Mouse (Mus musculus): Measurements from ENCODE around the gene Rpa1.

Gene Rpa1

DNA sequence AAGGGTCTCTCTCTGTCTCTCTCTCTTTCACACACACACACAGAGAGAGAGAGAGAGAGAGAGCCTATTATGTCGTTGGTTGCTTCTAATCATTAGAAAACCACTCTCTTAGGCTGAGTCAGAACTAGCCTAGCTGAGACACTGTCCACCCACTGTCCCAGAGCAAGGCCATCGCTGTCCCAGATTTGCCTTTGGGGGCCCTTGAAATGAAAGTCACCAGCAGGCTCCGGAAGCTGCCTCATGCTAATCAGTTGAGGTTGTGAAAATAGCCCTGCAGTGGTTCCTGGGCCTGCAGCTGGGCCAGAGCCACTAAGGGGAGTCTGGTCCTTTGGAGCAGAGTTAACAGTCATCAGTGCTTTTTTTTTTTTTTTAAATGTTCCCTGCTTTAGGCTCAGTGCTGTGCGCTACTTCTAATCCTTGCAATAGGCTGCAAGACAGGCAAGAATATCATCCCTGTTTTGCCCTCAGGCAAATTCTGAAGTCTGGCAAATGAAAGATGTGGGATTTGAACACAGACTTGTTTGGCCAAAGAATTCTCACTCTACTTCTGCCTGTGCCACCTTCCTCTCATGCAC is 62.1 kb downstream of the Rpa1 start:
- 52% methylated on average over 4 of the region's 4 CpGs for WGBS

DNA sequence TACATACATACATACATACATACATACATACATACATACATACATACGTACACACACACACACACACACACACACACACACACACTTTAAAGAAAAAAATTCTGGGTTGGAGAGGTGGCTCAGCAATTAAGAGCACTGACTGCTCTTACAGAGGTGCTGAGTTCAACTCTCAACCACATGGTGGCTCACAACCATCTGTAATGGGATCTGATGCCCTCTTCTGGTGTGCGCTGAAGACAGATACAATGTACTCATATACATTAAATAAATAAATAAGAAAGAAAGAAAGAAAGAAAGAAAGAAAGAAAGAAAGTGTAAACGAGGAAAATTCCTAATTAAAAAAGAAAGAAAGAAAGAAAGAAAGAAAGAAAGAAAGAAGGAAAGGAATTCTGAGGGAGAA is 64.3 kb downstream of the Rpa1 start:
- 85% methylated on average over 3 of the region's 3 CpGs for WGBS

- 45% methylated on average over 13 of the region's 13 CpGs for WGBS
Observed at GRCm38 (mm10) chr11:75282496-75283120, 65.5 kb downstream of the Rpa1 start.

DNA sequence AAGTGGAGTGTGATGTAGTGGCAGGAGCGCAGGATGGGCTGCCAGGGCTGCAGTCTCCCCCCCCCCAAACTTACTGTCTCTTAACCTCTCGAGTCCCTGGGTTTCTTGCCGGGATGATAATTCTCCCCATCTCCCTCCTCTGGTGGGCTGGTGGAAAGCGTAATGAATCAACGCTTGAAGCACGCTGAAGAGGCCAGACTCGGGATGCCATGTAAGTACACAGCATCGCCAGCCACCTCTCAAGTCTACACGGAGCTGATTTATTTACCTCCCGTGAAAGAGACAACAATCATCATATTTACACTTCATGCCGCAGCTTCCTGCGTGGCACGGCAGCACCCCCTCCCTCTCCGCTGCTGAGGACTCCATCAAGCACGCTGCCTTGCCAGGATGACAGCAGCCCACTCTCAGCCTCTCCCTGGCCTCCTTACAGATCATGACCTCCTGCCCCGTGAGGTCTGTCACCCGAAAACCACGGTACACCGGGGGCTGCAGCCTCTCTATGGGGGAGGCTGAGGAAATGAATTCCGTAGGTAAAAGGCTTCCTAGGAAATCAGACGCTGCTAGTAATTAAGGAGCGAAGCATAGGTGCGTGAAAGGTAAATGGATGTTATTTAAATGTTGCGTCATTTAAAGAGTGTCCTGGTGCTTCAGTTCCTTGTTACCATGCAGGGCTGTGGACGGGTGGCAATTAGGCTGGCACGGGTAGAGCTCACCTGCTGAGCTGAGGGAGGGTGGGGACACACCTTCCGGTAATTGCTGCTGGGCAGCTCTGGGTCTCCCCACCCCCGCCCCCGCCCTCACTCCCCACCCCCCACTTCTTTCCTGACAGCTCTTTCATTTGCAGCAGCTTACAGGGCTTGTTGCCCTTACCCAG is 66.5 kb downstream of the Rpa1 start:
- WGBS, result 28% methylated on average over 29 of the region's 29 CpGs

- WGBS, result 59% methylated on average over 5 of the region's 5 CpGs
Observed at GRCm38 (mm10) chr11:75280435-75281001, 67.6 kb downstream of the Rpa1 start.

- WGBS, result 45% methylated on average over 5 of the region's 5 CpGs
Observed at GRCm38 (mm10) chr11:75280066-75280410, 68.1 kb downstream of the Rpa1 start.

DNA sequence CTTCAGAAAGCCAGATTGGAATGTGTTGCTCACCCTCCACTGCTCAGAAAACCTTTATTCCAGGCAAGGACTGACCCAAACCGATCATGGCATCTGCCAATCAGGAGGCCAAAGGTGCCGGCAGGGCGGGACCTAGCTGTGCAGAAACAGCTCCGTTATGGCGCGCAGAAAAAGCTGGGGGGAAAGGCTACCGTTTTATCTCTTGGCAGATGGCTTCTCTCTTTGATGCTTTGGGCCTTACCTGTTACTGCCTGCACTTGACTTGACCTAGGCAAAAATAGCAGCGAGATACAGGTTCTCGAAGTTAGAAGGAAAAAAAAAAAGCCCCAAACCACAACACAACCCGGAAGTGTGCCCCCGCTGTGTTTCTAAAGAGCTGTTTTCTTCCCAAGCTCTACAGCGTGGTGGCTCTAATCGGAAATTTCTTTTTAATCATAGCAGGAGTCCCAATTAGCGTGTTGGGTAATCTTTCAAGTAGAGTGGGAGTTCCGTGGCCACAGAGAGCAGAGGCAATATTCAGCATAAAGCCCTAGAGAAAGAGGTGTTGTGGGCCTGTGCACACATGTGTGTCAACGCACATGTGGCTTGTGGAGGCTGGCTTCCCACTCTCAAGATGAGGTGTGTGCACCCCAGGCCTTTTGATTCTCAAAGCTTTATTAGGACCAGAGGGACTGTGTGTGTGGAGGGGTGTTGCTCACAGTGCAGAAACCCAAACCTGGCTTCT is 68.6 kb downstream of the Rpa1 start:
- 34% methylated on average over 16 of the region's 16 CpGs for WGBS

DNA sequence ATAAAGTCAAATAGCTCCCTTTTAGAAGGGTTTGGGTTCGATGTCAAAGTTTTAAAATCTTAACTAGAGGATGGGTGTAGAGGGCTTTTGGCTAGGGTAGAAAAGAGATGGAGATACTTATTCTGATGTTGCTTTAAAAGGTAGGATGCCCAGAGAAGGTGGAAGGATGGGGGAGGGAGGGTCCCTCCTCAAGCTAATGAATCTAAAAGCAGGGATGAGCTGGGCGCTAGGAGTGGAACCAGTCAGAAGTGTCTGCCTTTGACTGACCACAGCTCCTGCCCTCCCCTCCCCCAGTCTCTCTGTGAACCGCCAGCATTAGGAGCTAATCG is 69.1 kb downstream of the Rpa1 start:
- WGBS, result 45% methylated on average over 4 of the region's 4 CpGs

- 66% methylated on average over 7 of the region's 7 CpGs for WGBS
Observed at GRCm38 (mm10) chr11:75278115-75278514, 70.0 kb downstream of the Rpa1 start.

DNA sequence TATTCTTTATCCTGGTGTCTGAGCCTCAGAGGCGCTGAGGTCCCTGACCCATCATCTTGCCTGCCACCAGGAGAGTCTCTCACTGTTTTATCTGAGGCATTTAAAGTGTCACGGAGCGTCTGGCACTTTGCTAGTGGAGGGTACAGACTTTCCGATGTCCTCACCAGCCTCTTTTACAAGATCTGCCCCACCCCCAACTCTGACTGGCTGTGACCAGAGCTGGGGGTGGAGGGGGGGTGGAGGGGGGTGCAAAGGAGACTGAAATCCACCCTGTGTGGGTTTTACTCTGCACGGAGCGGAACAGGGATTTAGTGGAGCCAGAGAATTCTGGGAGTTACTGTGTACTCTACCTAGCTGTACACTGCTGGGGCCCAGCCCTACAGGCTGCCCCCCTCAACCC is 73.1 kb downstream of the Rpa1 start:
- WGBS, result 43% methylated on average over 6 of the region's 6 CpGs

- 13% methylated on average over 8 of the region's 8 CpGs for WGBS
Observed at GRCm38 (mm10) chr11:75273466-75273865, 74.7 kb downstream of the Rpa1 start.

- 34% methylated on average over 7 of the region's 7 CpGs for WGBS
Observed at GRCm38 (mm10) chr11:75270985-75271434, 77.1 kb downstream of the Rpa1 start.

DNA sequence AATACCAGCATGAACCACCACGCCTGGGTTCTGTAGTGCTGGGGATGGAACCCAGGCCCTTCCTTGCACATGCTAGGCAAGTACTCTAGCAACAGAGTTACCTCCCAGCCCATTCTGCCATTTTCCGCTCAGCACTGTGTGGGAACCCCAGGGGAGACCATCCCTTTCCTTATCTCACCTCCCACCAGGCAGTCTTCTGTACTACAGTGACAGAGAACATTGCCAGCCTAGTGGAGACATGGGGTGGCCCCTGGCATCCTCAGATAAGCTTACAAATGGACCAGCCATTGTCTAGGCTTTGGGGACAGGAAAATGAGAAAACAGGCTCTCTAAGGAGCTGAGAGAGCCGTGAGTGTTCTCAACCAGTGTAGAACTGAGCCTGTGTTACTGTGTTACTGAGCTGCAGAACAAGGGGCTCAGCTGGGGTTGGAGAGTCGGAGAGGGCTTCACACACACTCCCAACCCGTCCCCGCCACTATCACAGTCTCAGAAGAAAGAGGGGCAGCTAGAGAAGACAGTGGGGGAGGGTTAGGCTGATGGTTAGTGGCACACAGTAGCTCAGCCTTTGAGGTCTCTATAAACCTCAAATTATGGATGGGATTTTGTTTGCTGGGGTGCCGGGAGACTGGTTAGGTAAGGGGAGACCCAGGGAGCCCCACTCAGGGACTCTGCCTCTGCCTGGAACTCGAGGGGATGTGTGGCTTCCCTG is 77.7 kb downstream of the Rpa1 start:
- 72% methylated on average over 8 of the region's 8 CpGs for WGBS

GRCm38 (mm10) chr11:75269213-75269612 is 78.9 kb downstream of the Rpa1 start:
- 76% methylated on average over 4 of the region's 4 CpGs for WGBS

- WGBS, result 45% methylated on average over 5 of the region's 5 CpGs
Observed at GRCm38 (mm10) chr11:75268492-75268891, 79.6 kb downstream of the Rpa1 start.

DNA sequence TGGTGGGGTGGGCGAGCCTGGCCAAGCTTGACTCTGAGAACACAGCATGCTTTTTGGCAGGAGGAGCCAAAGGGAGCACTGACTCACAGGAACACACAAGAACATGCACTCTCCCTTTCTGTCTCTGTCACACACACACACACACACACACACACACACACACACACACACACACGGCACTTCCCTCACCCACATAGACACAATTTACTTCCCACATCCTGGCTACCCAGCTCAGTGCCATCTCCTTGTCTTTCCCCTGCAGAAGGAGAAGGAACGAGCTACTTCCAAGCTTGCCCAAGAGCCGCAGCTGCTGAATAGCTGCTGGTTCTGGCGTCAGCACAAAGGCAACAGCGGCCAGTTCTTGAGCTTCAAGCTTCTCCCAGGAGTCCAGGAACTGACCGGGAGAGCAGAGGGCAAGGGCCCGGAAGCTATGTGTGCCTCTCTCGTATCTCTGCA is 80.3 kb downstream of the Rpa1 start:
- WGBS, result 14% methylated on average over 9 of the region's 9 CpGs

DNA sequence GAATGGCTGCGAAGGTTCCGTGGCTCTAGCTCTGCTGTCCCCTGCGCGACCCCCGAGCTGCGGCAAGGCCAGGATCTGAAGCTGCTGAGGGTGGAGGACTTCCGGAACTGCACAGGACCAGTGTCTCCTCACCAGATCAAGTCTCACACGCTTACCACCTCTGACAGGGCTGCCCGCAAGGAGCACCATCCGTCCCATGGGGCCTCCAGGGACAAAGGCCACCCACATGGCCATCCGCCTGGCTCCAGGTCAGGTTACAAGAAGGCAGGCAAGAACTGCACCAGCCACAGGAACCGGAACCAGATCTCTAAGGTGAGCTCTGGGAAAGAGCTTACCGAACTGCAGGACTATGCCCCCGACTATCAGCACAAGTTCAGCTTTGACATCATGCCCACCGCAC is 82.6 kb downstream of the Rpa1 start:
- WGBS, result 83% methylated on average over 15 of the region's 15 CpGs

DNA sequence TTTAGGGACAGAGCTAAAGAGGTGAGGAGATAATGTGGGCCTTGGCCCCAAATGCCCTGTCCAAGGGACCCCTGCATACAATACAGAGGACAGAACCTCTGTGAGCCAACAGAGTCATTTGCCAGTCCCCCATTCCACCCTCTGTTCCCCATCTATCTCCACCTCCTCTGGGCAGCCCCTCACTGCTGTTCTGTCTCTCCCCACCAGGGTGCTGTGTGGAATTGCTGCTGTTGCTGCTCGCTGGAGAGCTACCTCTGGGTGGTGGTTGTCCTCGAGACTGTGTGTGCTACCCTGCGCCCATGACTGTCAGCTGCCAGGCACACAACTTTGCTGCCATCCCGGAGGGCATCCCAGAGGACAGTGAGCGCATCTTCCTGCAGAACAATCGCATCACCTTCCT is 83.6 kb downstream of the Rpa1 start:
- WGBS, result 77% methylated on average over 6 of the region's 6 CpGs

GRCm38 (mm10) chr11:75263964-75264312 is 84.2 kb downstream of the Rpa1 start:
- WGBS, result 54% methylated on average over 6 of the region's 6 CpGs

DNA sequence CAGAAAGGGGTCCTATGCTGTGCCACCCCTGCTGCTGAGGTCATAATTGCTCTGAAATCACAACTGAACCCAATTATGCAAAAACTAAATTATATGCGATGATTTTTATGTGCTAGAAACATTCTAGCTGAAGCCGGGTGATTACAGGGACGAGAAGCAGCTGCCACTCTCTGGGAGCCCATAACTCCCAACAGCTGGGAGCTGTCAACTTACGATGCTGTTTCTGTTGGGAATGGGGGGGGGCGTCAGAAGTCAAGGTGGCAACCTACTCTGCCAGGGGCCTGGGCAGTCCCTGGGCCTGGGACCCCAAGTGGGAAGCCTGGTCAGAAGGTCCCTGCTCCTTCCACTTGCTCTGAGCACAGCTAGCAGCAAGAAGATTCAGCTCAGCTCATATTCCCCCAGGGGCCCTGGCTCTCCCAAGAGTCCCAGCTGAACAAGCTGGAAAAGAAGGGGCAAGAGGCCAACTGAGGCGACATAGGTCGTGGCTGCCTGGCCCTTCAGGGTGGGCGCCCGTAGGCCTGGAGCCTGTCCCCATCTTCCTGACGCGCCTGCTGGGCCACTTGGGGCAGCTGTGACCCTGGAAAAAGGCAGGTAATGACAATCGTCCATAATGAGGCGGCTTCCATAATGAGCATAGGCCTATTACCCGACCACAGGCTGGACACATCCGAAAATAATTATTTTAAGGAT is 84.7 kb downstream of the Rpa1 start:
- WGBS, result 63% methylated on average over 15 of the region's 15 CpGs

DNA sequence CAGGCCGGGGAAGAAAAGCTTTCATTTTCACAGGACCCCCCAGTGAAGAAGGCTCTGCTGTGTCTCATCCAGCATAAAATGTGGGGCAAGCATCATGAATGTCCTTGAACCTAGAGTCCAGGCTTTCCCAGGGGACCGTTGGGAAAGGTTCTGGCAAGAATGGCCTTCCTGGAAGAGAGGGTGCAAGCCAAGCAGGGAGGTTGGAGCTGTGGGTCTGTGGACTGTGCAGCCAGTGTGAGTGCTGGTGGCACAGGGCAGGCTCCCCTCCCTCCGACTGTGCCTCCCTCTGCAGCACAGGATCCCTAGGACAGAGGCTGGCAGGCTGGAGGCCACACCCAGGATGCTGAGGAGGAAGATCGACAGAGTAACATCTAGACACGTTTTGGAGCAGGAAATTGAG is 85.3 kb downstream of the Rpa1 start:
- 54% methylated on average over 5 of the region's 5 CpGs for WGBS

Data from cerebral cortex, adult 2 months (tissue).